Mouse (Mus musculus): ENCODE data around the gene Ttk. TPM values are rescaled to one million over a fixed set of nuclear protein-coding genes. Genes with fewer than 3 reads are reported as not detected.
A peak's percentile ranks its signal among the peaks of the same experiment; 100 is the strongest.

Gene Ttk
- 4.5 and 5.0 TPM in 2 replicates for polyA plus RNA-seq (2015; fragmentation: Nextera tagmentation; extraction: Ambion mirVana)

- Histone ChIP-seq H3K4me3 (ENCODE audit: low read depth, low read length) (peak within 1 kb of the TSS; percentile 89), H3K9me3 (ENCODE audit: control insufficient read depth) (no peaks in the 10 kb centered on the region), H3K27ac (ENCODE audit: low read depth, low read length) (peak within 1 kb of the TSS; percentile 54; the same call in 1 of the 2 replicates), H3K27me3 (replicated peaks; ENCODE audit: control insufficient read depth, insufficient read depth, low read length) (no peaks in the 10 kb centered on the region), H3K36me3 (ENCODE audit: control insufficient read depth, insufficient read depth) (no peaks in the 10 kb centered on the region), H3K9ac (ENCODE audit: low read depth, low read length) (peak within 1 kb of the TSS; percentile 67), H3K4me2 (replicated peaks; ENCODE audit: low read depth) (peak within 1 kb of the TSS; percentile 93), H3K4me1 (replicated peaks; ENCODE audit: control insufficient read depth, insufficient read depth, low read length) (no peaks in the 10 kb centered on the region)
- ATAC-seq: peak; percentile 100
- TF ChIP-seq CTCF (IDR thresholded peaks at IDR 0.05; ENCODE audit: low read depth): no peak
- WGBS: 2% methylated on average over 38 of the region's 38 CpGs
Observed at GRCm38 (mm10) chr9:83833811-83834747, at the start of gene Ttk. Gene Ttk (plus strand): TSS chr9:83834689.

- WGBS: 76% methylated on average over 1 of the region's 1 CpGs
- Histone ChIP-seq H3K36me3 (ENCODE audit: control insufficient read depth, insufficient read depth) (no peaks in the 10 kb centered on the region), H3K4me1 (replicated peaks; ENCODE audit: control insufficient read depth, insufficient read depth, low read length) (no peaks in the 10 kb centered on the region), H3K27me3 (replicated peaks; ENCODE audit: control insufficient read depth, insufficient read depth, low read length) (no peaks in the 10 kb centered on the region), H3K9me3 (ENCODE audit: control insufficient read depth) (no peaks in the 10 kb centered on the region), H3K9ac (ENCODE audit: low read depth, low read length) (no peak overlapping the region), H3K4me2 (replicated peaks; ENCODE audit: low read depth) (no peak overlapping the region), H3K4me3 (ENCODE audit: low read depth, low read length) (no peak overlapping the region), H3K27ac (ENCODE audit: low read depth, low read length) (no peak overlapping the region)
- no peak for ATAC-seq
- TF ChIP-seq CTCF (IDR thresholded peaks at IDR 0.05; ENCODE audit: low read depth): no peak
Observed at GRCm38 (mm10) chr9:83785501-83785900, 49.0 kb upstream of the Ttk start.

GRCm38 (mm10) chr9:83789326-83789725 lies 45.2 kb upstream of the Ttk start:
- H3K36me3 ChIP-seq (ENCODE audit: control insufficient read depth, insufficient read depth): no peaks in the 10 kb centered on the region
- H3K4me3 ChIP-seq (ENCODE audit: low read depth, low read length): no peak overlapping the region
- ATAC-seq: no peak
- H3K4me2 ChIP-seq (replicated peaks; ENCODE audit: low read depth): no peak overlapping the region
- WGBS: 94% methylated on average over 6 of the region's 6 CpGs
- no peak for TF ChIP-seq CTCF (IDR thresholded peaks at IDR 0.05; ENCODE audit: low read depth)
- H3K27ac ChIP-seq (ENCODE audit: low read depth, low read length): no peak overlapping the region
- H3K27me3 ChIP-seq (replicated peaks; ENCODE audit: control insufficient read depth, insufficient read depth, low read length): no peaks in the 10 kb centered on the region
- no peaks in the 10 kb centered on the region for H3K4me1 ChIP-seq (replicated peaks; ENCODE audit: control insufficient read depth, insufficient read depth, low read length)
- no peaks in the 10 kb centered on the region for H3K9me3 ChIP-seq (ENCODE audit: control insufficient read depth)
- no peak overlapping the region for H3K9ac ChIP-seq (ENCODE audit: low read depth, low read length)

DNA sequence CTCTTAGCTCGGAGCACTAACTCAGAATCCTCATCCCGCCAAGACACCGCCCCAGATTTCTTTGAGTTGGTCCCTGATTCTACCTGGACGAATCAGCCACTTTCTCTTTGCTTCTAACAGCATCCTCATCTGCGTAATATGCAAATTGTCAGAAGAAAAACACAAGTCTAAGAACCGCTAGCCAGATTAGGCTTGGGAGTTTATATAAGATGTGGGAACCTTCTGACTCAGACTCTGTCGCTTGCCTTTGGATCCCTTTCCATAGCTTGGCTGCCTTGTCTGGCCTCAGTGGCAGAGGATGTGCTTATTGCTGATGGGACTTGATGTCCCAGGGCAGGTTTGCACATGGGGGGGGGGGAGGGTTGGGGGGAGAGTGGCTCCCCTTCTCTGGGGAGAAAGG lies 37.6 kb upstream of the Ttk start:
- Histone ChIP-seq H3K36me3 (ENCODE audit: control insufficient read depth, insufficient read depth) (no peaks in the 10 kb centered on the region), H3K9me3 (ENCODE audit: control insufficient read depth) (no peaks in the 10 kb centered on the region), H3K27me3 (replicated peaks; ENCODE audit: control insufficient read depth, insufficient read depth, low read length) (no peaks in the 10 kb centered on the region), H3K27ac (ENCODE audit: low read depth, low read length) (no peak overlapping the region), H3K9ac (ENCODE audit: low read depth, low read length) (no peak overlapping the region), H3K4me3 (ENCODE audit: low read depth, low read length) (no peak overlapping the region), H3K4me2 (replicated peaks; ENCODE audit: low read depth) (no peak overlapping the region), H3K4me1 (replicated peaks; ENCODE audit: control insufficient read depth, insufficient read depth, low read length) (no peaks in the 10 kb centered on the region)
- no peak for ATAC-seq
- 85% methylated on average over 7 of the region's 7 CpGs for WGBS
- TF ChIP-seq CTCF (IDR thresholded peaks at IDR 0.05; ENCODE audit: low read depth): no peak

- Histone ChIP-seq H3K4me3 (ENCODE audit: low read depth, low read length) (no peak overlapping the region), H3K9me3 (ENCODE audit: control insufficient read depth) (no peaks in the 10 kb centered on the region), H3K36me3 (ENCODE audit: control insufficient read depth, insufficient read depth) (no peaks in the 10 kb centered on the region), H3K9ac (ENCODE audit: low read depth, low read length) (no peak overlapping the region), H3K27ac (ENCODE audit: low read depth, low read length) (no peak overlapping the region), H3K27me3 (replicated peaks; ENCODE audit: control insufficient read depth, insufficient read depth, low read length) (no peaks in the 10 kb centered on the region), H3K4me2 (replicated peaks; ENCODE audit: low read depth) (no peak overlapping the region), H3K4me1 (replicated peaks; ENCODE audit: control insufficient read depth, insufficient read depth, low read length) (no peaks in the 10 kb centered on the region)
- 84% methylated on average over 8 of the region's 8 CpGs for WGBS
- no peak for TF ChIP-seq CTCF (IDR thresholded peaks at IDR 0.05; ENCODE audit: low read depth)
- no peak for ATAC-seq
Observed at GRCm38 (mm10) chr9:83797898-83798297, 36.6 kb upstream of the Ttk start.

- 48% methylated on average over 13 of the region's 13 CpGs for WGBS
- no peak for TF ChIP-seq CTCF (IDR thresholded peaks at IDR 0.05; ENCODE audit: low read depth)
- no peaks in the 10 kb centered on the region for H3K36me3 ChIP-seq (ENCODE audit: control insufficient read depth, insufficient read depth)
- 0 out of 2 replicates have a peak, but pooled peaks cover 5% of the 10 kb centered on the region for H3K4me1 ChIP-seq (replicated peaks; ENCODE audit: control insufficient read depth, insufficient read depth, low read length)
- H3K9me3 ChIP-seq (ENCODE audit: control insufficient read depth): no peaks in the 10 kb centered on the region
- H3K27ac ChIP-seq (ENCODE audit: low read depth, low read length): no peak overlapping the region
- no peak for ATAC-seq
- H3K27me3 ChIP-seq (replicated peaks; ENCODE audit: control insufficient read depth, insufficient read depth, low read length): peaks cover 25% of the 10 kb centered on the region
- H3K4me3 ChIP-seq (ENCODE audit: low read depth, low read length): no peak overlapping the region
- H3K9ac ChIP-seq (ENCODE audit: low read depth, low read length): no peak overlapping the region
- no peak overlapping the region for H3K4me2 ChIP-seq (replicated peaks; ENCODE audit: low read depth)
Observed at GRCm38 (mm10) chr9:83804341-83804740, 30.1 kb upstream of the Ttk start.

All from intestine, postnatal 0 days (tissue).